Mouse (Mus musculus) spleen, adult 12 weeks (tissue): ENCODE results near the gene Gnpda2.

Experiments
- DNase-seq: peaks from one replicate; pipeline ENCODE4 v3.0.0; 2022; ENCODE audit warnings: low spot score

Gnpda2 gene

DNA sequence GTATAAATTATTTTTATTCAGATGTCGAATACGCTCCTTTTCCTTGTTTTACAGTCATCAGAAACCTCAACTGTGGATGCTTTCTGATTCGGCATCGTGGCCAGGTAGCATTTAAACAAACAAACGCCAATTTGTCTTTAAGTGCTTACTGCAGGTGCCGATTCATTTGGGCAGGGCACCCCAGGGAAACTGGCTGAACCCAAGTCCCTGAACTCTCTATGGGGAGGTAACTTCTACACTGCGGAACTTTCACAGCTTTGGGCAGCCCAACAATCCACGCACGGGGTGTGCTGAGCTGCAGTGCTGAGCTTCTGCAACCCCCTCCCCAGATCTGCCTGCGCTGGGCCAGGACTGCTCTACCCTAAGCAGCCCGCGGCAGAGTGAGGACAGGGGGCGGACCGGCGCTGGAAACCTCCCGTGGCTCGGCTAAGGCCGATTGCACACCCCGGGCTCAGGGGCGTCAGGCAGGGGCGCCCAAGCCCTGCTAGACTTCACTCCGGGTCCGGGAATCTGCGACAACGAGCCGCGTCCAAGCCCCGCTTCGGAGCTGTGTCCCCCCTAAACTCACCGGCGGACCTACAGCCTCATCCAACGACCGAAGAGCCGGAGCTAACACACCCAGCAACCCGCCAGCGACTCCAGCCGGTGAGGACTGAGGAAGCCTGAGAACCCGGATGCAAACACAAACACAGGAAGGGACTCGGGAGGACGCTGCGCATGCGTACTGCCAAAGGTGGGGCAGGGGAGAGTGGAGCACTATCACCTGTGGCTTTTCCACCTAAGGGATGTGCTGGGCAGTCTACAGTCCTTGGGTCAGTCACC, at the start of gene Gnpda2:
Gene Gnpda2 (minus strand): TSS at position 701 of the 822 bp plus-strand sequence.
- DNase-seq = peak; percentile 31

DNA sequence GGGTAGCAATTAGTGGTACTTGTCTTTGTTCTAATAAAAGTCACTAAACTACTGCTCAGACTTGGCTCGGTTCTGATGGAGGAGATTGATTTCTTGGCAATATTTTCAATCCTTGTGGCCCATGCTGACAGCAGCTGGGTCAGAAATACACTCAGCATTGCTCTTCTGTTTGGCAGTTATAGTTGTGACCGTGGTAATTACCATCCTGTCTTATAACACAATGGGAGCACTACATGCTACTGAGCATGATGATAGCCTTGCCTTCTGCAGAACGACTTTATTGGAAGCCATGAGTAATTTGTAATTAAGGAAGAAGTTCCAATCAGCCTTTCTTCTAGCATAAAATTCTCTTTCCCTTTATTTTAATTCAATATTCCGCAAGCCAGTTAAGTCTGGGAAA, 42.6 kb upstream of the Gnpda2 start:
- DNase-seq = no peak

DNA sequence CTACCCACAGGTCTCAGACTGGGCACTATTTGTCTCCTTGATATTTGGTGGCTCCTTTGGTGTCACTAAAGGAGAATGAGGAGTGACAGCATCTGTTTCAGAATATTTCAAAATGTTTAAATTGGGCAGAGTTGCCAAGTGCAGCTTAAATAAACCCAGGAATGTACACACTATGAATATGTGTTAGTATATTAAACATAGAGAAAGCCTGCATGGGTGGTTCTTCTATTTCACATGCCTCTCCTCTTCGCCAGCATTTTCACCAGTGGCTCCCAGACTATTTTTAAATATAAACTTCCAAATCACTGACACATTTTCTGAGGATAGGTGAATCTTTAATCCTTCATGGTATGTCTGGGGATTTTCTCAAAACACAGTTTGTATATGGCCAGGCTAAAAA, 28.8 kb upstream of the Gnpda2 start:
- DNase-seq = no peak

DNA sequence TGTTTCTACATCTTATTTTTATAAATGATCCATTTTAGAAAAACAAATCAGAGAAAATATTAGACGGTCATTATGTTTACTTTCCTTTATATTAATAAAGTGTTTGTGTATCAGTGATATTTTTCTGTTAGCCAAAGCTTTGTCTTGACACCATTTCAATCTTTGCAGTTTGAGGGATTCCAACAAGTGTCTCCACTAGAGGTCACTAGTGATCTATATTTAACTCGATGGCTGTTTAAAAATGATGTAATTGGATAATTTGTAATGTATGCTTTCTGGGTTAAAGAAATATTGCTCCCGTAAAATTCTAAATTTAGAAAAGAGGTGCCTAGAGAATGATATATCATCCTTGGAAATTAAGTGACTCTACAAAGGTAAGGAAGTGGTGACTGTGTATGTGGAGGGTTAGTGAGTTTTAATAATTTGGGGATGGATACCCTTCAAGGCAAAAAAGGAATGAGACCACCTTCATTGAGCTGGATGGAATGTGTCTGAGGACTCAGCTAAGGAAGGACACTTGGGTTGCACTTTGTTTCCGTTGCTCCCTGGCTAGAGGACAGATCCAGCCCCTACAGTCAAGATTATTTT, 21.2 kb upstream of the Gnpda2 start:
- no peak for DNase-seq

DNA sequence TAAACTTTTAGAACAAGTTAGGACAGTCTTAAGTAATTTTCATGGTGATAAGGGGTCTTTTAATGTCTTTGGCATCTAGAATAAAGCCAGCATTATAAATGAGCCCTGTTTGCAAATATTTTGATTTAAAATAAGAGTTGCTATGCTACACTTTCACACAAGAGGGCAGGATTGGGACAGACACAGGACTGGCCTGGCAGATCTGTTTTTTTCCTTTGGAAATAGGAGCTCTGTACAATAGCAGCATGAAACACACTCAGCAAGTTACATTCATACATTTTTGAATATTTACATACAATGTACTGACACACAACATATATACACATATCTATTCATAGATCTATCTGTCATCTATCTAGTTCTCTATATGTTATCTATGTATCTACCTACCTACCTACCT, 8.9 kb upstream of the Gnpda2 start:
- DNase-seq = no peak

DNA sequence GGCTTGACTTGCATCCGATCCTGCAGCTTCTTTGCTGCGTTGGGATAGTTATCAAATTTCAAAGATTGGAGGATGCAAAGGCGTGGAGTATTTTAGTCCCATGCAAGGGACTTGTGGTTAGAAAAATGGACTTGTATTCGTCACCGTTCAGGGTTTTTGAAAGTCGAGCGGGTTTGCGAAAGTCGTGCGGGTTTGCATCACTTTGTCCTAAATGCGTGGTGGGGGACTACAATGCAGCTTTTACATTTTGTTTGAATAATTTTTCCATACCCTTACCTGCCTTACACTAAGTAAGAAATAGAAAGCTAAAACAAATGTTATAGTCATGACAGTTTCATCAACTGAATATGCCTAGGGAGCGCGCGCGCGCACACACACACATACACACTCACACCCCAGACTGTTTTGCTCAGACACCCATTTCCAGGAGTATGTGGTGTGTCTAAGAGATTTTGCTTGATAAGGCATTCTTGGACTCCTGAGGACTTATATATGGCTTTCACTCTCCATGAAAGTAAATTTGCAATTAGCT, 34.7 kb downstream of the Gnpda2 start:
- no peak for DNase-seq

DNA sequence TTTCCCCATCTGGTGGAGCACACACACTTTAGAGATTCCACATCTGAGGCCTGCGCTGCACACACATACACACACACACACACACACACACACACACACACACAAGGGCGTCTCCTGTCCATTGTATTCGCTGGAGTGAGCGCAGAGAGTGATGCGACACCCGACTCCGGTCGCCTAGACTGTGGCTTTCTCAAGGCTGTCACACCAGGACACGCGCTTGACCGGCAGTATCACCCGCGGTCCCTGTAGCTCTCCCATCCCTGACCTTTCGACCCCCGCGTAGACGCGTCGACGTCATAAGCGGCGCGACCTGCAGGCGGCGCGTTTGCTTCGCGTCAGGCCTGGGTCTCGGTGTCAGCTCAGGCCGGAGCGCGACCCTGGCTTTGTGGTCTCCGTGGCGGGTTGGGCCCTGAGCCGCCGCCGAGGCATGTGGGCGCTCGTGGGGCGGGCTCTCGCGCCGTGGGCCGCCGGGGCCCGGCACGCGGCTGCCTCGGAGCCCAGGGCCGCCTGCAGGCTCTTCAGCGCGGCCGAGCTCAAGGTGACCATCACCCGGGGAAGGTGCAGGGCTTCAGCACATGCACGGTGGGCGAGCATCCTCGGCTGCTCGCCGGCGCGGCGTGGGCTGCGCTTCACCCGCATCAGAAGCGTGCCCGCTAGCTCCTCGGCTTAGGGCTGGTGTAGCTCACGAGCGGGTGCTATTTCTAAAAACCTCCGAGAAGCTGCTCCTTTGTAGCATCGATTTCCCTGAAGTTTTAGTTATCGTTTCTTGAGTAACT, 35.3 kb downstream of the Gnpda2 start, which contains the start of gene Guf1:
Gene Guf1 (plus strand): TSS at position 296 of the 776 bp plus-strand sequence.
- peak; percentile 85 for DNase-seq

DNA sequence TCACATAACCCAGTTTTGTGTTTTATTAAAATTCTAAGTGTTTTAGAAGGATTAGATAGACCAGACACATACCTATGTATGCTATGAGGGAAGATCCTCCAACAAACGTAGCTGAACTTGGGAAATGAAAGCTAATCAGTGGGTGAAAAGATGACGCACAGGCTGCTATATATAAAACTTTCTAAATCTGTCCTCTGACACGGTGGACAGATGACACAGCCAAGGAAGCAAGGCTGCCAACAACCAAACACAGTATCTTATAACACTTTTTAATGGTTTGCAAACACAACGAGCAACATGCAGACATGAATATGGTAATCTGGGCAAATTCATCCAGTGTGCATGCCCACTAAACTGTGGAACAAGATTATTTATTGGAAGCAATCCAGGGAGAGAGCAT, 49.7 kb downstream of the Gnpda2 start, which contains the start of gene Yipf7:
Gene Yipf7 (minus strand): TSS at position 160 of the 400 bp plus-strand sequence.
- DNase-seq = no peak

DNA sequence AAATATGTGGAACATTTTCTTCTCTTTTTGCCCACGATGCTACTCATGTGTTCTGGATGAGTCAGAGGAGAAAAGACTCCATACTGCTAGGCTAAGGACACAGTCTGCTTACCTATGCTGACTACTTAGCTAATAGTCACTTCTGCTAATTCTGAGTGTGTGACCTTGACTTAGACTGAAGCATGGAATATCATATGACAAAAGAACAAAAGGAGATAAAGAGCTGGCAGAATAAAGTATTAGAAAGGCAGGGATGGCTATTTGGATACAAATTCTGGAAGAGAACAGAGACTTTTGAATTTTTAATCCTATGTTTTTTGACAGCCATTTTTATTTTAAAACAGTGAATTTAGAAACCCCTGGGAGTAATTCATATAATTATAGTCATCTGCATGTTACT, 50.5 kb downstream of the Gnpda2 start:
- DNase-seq = no peak

DNA sequence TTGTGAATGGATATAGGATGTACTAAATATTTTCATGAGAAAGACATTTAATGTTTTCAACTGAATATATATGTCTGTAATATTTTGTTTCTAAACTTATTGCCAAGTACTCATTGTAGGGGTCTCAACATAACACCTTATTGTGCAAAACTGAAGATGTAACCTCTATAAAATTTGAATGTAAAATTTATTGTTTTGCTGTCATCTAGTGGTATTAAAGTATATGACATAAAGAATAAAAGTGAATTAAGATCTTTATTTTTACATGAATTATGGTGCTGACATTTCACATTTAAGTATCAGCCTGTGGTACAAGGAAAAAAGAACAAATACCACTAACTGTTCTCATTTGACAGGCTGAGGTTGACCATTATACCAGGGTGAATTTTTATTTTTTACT, 68.2 kb downstream of the Gnpda2 start:
- DNase-seq = no peak
